Mouse (Mus musculus) embryonic fibroblast, embryonic 13.5 days (primary cell): ENCODE measurements around the gene Slc7a6. TPM values are rescaled to one million over a fixed set of nuclear protein-coding genes. Genes with fewer than 3 reads are reported as not detected.

Experiments
- H3K27ac ChIP-seq: 2 replicates; pipeline ENCODE4 v1.5.1; 2012; ENCODE audit warnings: low read length, control low read depth, inconsistent platforms; ENCODE audit not compliant: insufficient read depth
- H3K4me1 ChIP-seq: 2 replicates; pipeline ENCODE4 v1.6.1; 2011; ENCODE audit warnings: low read length; ENCODE audit not compliant: control insufficient read depth, insufficient read depth
- H3K4me3 ChIP-seq: 2 replicates; pipeline ENCODE4 v1.5.1; 2011; ENCODE audit warnings: mild to moderate bottlenecking, control low read depth, low read length; ENCODE audit not compliant: insufficient read depth
- CTCF ChIP-seq: IDR thresholded peaks from 2 replicates; pipeline ENCODE4 v1.5.1; 2011; ENCODE audit warnings: mild to moderate bottlenecking, control low read depth, low read length, moderate library complexity, borderline replicate concordance; ENCODE audit not compliant: insufficient read depth
- POLR2A ChIP-seq: IDR thresholded peaks from 2 replicates; pipeline ENCODE4 v1.6.1; 2011; ENCODE audit warnings: low read depth, mild to moderate bottlenecking, control low read depth, low read length, moderate library complexity
- polyA plus RNA-seq: library from polyadenylated mRNA; stranded (reverse); fragments of >200 nt; gene quantifications from 2 replicates; pipeline ENCODE4 v1.2.4, GENCODE M21; 2011; ENCODE audit warnings: low read depth; ENCODE audit not compliant: missing spikeins, insufficient read length

The Slc7a6 gene
- polyA plus RNA-seq: 57.4 and 59.3 TPM in 2 replicates

- peak within 1 kb of the TSS; percentile 54 for H3K27ac ChIP-seq
- H3K4me1 ChIP-seq: no peaks in the 10 kb centered on the region
- H3K4me3 ChIP-seq: peak within 1 kb of the TSS; percentile 74
- TF ChIP-seq CTCF: no peak
- peak; percentile 90 for TF ChIP-seq POLR2A
Measured at GRCm38 (mm10) chr8:106168356-106169016, at the start of gene Slc7a6. Gene Slc7a6, plus strand, starts transcription at chr8:106168857.

GRCm38 (mm10) chr8:106123443-106123842 lies 45.2 kb upstream of the Slc7a6 start:
- Histone ChIP-seq H3K4me3 (no peak overlapping the region), H3K27ac (no peak overlapping the region), H3K4me1 (no peaks in the 10 kb centered on the region)
- TF ChIP-seq CTCF: no peak
- no peak for TF ChIP-seq POLR2A

GRCm38 (mm10) chr8:106126055-106126454 lies 42.6 kb upstream of the Slc7a6 start:
- no peak for TF ChIP-seq POLR2A
- TF ChIP-seq CTCF: no peak

GRCm38 (mm10) chr8:106127054-106127453 lies 41.6 kb upstream of the Slc7a6 start:
- no peak for TF ChIP-seq CTCF
- no peak for TF ChIP-seq POLR2A
- H3K27ac ChIP-seq: no peak overlapping the region
- no peak overlapping the region for H3K4me3 ChIP-seq
- no peaks in the 10 kb centered on the region for H3K4me1 ChIP-seq

More at GRCm38 (mm10) chr8:106126055-106126454, 42.6 kb upstream of the Slc7a6 start:
- Histone ChIP-seq H3K4me1 (no peaks in the 10 kb centered on the region), H3K4me3 (no peak overlapping the region), H3K27ac (no peak overlapping the region)

- H3K27ac ChIP-seq: no peak overlapping the region
- H3K4me1 ChIP-seq: no peaks in the 10 kb centered on the region
- no peak overlapping the region for H3K4me3 ChIP-seq
- no peak for TF ChIP-seq POLR2A
Measured at GRCm38 (mm10) chr8:106127882-106128410, 40.7 kb upstream of the Slc7a6 start.

- no peak for TF ChIP-seq CTCF
- TF ChIP-seq POLR2A: no peak
- H3K4me3 ChIP-seq: no peak overlapping the region
- no peaks in the 10 kb centered on the region for H3K4me1 ChIP-seq
- no peak overlapping the region for H3K27ac ChIP-seq
Measured at GRCm38 (mm10) chr8:106129232-106129930, 39.3 kb upstream of the Slc7a6 start.

- H3K4me1 ChIP-seq: no peaks in the 10 kb centered on the region
- TF ChIP-seq POLR2A: no peak
- TF ChIP-seq CTCF: no peak
- H3K27ac ChIP-seq: no peak overlapping the region
Measured at GRCm38 (mm10) chr8:106129997-106130396, 38.7 kb upstream of the Slc7a6 start.

GRCm38 (mm10) chr8:106130505-106130904 lies 38.2 kb upstream of the Slc7a6 start:
- Histone ChIP-seq H3K27ac (no peak overlapping the region), H3K4me3 (no peak overlapping the region), H3K4me1 (no peaks in the 10 kb centered on the region)
- TF ChIP-seq POLR2A (no peak), CTCF (no peak)

More at GRCm38 (mm10) chr8:106129997-106130396, 38.7 kb upstream of the Slc7a6 start:
- no peak overlapping the region for H3K4me3 ChIP-seq

- no peak for TF ChIP-seq POLR2A
- TF ChIP-seq CTCF: no peak
- H3K4me1 ChIP-seq: no peaks in the 10 kb centered on the region
- H3K4me3 ChIP-seq: no peak overlapping the region
- H3K27ac ChIP-seq: no peak overlapping the region
Measured at GRCm38 (mm10) chr8:106131021-106131420, 37.6 kb upstream of the Slc7a6 start.

- Histone ChIP-seq H3K27ac (no peak overlapping the region), H3K4me1 (no peaks in the 10 kb centered on the region), H3K4me3 (no peak overlapping the region)
- TF ChIP-seq CTCF: no peak
- TF ChIP-seq POLR2A: no peak
Measured at GRCm38 (mm10) chr8:106131488-106132222, 37.0 kb upstream of the Slc7a6 start.
